Mouse (Mus musculus): ENCODE measurements around the gene Hat1.
"Not testable (repeated sequence)": the region's sequence is repeated elsewhere in the genome, so short reads cannot be mapped to it uniquely, and the experiment has no call there.

The Hat1 gene

DNA sequence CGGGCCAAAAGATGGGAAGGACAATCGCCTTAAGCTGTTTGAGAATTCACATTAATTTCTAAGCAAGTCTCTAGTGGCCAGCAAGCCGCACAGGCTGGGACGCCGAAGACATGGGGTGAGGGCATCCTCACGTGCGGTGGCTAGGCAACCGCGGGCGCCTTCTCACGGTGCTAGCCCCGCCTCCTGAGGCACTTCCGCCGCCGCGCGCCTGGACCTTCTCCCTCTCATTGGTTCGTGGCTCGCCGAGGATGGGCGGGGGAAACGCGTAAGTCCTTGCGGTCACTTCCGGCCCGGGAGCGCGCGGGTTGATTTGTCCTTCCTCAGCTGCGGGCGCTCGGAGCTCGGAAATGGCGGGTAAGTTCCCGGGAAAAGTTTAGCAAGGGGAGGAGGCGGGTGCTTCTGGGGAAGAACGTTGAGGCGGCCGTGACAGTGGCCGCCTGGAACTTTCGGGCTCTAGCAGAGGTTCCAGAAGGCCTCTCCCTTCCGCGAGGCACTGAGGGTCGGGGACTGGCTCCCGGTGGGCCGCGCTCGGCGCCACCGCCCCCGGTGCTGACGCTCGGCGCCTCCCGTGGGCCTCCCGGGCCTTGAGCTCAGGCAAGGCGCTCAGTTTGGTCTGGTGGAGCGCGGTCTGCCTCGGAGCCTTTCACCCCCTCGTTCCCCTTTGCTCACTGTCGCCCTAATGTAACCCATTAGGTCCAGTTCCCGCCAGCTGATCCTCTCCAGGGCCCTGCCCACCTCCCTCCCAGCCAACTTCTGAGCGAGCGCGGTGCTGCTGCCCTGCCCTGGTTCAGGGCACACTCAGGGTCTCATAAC is at the start of gene Hat1:
Gene Hat1, plus strand, starts transcription at position 8 of the 813 bp plus-strand sequence.
- peak; percentile 92 to 93 for DNase-seq (ENCODE audit: low read depth in 1 of 2, low spot score in 2 of 2)

DNA sequence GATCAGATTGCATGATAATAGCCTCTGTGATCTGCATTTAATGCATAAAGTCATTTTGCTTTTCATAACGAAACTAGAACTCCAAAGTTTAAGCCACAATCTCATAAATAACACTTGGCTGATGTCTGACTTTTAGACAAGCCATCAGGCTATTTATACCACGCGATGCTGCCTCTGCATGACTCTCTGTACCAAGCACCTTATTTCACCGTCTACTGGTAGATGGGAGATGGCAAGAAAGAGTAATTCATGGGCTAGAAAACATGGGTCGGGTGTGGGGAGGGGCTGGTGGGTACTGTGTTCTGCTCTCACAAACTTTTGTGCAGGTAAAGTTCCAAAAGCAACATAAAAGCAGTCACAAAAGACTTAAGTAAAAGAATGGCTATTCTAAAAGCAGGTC is 48.6 kb upstream of the Hat1 start:
- no peak for DNase-seq (ENCODE audit: low read depth in 1 of 2, low spot score in 2 of 2)

DNA sequence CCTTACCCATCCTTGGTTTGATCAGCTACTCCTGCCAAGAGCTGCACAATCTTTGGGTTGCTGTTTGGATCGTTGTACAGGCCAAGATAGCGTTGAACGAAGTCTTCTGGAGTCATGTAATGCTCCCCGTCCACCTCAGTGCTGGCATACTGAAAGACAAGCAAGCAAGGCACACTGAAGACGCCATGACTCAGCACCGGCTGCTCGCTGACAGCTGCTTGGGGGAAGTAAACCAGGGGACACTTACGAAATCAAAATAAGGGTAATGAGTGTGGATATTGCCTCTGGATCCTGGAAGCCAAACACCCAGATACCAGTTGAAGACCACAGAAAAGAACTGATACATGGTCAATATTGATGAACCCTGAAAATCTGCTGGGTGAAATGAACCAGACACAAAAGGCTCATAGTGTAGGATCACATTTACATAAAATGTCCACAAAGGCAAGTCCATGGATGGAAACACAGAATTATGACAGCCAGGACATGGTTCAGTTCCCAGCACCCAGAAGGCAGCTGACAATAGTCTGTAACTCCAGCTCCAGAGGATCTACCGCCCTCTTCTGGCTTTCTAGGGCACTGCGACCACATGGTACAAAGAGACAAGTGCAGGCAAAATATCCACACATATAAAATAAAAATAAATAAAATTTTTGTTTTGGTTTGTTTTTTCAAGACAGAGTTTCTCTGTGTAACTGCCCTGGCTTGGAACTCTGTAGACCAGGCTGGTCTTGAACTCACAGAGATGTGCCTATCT is 44.7 kb upstream of the Hat1 start:
- peak in 1 of 2 experiments; percentile 51 for DNase-seq (ENCODE audit: low read depth in 1 of 2, low spot score in 2 of 2)

DNA sequence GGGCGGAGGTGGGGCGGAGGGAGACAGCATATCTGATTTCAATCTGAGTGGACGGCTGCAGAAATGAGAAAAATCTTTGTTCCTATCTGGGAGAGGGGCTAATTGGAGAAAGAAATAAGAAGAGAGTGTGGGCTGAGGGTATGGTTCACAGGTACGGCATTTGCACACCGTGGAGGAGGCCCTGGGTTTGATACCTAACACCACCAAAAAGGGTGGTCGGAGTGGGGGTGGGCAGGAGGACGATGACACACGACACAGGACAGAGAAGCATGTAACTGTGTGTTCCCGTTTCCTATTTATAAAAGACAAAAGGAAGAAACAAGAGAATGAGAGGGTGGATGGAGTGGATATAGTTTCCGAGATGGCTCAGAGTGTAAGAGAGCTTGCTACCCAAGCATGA is 41.6 kb upstream of the Hat1 start:
- DNase-seq (ENCODE audit: low read depth in 1 of 2, low spot score in 2 of 2), result no peak

DNA sequence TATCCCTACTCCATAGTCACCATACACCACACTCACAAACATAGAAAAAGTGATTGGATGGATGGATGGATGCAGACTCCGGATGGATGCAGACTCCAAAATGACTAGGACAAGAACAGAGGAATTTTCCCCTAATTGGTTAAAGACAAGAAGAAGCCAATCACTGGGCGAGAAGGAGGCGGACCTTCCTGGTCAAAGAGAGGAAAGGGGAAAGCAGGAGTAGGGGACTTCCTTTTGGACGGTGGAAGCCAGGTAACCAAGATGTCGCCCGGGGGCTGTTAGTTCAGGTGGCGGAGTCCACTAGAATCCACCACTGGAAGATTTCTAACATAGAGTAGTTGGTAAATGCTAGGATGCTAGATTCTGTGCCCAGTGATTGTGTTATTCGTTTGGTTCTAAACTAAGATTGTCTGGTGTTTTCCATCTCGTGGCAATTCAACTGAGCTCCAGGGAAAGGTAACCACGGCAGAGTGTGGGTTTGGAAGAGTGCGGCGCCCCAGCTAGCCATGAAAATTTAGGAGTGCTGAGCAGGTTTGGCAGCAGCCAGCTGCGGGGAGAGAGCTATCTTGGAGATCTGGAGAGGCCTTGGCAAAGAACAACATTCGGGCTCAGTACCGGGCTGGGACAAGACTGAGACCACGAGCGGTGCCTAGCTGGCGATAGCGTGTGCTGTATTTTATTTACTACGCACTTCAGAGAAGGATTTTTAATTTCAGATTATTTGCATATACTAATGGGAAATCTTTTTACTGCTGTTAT is 40.8 kb upstream of the Hat1 start:
- no peak for DNase-seq (ENCODE audit: low read depth in 1 of 2, low spot score in 2 of 2)

DNA sequence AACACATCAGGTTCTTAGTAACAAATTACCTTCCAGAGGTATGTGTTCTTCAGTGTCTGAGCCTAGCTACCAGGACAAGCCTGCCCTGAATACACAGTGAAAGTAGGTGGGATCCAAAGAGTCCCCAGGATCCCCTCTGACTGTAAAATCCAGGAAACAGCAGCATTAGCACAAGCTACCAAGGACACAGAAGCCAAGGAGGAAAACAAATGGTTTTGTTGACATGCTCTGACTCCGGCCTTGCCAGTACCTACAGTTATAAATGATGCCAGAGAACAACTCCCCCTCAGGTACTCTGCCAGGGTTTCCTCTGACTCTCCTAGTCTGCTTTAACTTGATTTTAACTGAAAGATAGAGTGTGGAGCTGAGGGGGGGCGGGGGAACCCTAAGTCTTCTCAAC is 39.2 kb upstream of the Hat1 start:
- DNase-seq (ENCODE audit: low read depth in 1 of 2, low spot score in 2 of 2), result no peak

DNA sequence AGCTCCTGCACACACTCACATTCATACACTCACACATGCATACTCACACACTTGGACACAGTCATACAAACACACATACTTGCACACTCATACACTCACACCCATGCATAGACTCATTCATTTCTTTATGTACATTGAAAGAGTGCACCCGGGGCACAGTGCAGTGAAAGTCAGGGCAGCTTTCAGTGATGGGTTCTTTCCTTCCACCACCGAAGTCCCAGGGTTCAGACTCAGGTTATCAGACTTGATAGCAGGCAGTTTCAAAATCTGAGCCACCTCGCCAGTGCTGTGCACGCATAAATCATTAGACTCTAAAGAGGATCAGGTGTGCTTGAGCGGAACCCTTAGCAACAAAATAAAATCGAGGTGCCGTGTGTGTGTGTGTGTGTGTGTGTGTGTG is 38.6 kb upstream of the Hat1 start:
- DNase-seq (ENCODE audit: low read depth in 1 of 2, low spot score in 2 of 2), result no peak

DNA sequence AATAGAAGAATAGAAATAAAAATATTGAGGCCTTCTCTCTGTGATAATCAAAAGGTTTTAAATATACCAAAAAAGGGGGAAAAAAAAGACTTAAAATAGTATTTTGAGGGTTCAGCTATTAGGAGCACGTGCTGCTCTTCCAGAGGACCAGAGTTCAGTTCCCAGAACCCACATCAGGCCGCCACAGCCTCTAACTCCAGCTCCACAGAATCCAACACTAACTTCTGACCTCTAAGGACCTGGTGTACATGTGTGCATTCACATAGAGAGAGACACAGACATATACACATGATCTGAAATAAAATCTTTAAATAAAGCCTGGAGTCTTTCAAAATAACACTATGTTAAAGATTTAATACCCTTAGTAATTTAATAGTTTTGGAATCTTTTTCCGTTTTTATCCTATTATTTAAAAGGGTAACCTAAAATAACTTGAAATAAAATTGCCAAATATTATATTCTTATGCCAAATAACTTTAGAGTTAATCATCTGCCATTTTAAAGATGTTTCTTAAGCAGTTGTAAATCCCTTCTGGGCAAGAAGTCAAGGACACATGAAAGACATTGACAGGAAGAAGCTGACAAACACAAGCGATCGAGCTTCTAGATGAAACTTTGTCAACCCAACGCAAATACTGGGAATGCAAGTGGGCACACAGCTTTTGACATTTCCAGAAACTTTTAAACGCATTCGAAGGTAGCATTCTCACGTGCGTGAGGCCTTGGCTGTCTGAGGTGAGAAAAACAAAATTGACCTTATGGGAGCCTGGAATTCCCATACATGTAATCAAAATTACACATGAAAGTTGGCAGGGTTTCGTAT is 37.6 kb upstream of the Hat1 start:
- DNase-seq (ENCODE audit: low read depth in 1 of 2, low spot score in 2 of 2), result no peak

DNA sequence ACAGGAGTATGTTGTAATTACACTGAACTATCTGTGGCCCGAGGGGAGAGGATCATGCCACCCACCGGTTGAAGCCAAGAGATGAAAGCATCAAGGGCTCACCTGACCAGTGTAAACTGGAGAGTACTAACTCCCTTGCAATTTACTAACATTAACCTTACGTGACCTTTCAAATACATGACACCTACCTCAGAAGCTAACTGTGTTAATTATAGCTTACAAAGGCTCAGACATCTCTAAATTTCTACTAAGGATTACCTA is 37.1 kb upstream of the Hat1 start:
- DNase-seq (ENCODE audit: low read depth in 1 of 2, low spot score in 2 of 2), result no peak

DNA sequence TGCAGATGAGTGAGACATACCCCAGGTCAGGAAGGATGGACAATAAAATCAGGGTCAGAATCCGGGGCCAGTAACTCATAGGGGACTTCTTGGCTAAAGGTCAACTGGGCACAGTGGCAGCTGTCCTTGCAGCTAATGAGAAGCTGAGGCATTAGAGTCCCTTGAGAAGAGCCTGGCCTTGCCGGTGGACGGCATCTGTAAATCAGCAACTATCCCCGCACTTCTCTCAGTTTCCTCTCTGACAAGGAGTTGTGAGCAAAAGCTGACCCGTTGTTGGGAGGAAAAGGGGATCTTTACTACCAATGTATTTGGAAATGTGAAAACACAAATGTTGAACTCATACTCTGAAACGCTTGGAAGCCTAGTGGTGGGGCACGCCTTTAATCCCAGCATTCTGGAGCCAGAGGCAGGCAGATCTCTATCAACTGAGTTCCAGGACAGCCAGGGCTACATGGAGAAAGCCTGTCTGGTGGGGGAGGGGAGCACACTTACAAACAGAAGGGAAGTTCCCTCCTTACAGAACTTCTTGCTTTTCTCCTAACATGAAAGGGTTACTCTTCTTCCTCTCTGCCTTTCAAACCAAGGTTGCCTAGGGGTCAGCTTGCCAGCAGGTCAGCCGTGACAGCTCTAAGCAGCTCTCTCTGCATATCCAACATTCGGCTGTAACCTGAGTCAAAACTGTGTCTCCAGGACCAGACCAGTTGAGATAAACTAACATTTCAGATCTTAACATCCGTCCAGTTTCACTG is 35.3 kb upstream of the Hat1 start:
- peak in 1 of 2 experiments; percentile 16 for DNase-seq (ENCODE audit: low read depth in 1 of 2, low spot score in 2 of 2)

DNA sequence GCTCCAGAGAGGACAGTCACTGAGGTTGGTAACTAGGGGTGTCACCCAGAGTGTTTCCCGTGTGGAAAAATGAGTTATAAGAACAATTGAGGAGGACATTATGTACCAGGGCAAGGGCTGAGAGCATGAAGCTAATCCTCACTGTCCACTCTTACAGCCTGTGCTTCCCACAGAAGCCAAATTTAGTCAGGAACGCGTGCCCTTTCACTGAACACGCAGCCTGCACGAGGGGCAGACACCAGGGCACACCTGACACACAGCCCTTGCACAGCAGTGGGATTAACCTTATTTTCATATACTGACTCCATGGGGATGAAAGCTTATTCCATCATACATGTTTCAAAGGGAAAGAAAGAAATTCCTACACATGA is 34.7 kb upstream of the Hat1 start:
- DNase-seq (ENCODE audit: low read depth in 1 of 2, low spot score in 2 of 2), result no peak

DNA sequence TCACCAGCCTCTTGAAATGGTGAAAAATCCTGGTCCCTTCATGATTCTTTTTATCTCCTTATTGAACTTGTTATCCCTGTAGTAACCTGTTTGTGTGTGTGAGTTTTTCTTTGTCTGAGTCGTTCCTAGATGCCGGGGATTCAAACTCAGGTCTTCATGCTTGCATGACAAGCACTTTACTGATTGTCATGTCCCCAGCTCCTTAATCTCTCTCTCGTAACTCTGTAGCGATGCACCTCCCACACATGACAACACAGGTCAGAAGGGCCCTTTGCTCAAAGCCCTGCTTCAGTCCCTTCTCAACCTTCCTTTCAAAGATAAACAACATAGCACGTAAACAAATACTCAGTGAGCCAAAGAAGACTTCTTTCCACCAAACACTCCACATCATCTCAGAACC is 30.4 kb upstream of the Hat1 start:
- DNase-seq (ENCODE audit: low read depth in 1 of 2, low spot score in 2 of 2), result no peak

DNA sequence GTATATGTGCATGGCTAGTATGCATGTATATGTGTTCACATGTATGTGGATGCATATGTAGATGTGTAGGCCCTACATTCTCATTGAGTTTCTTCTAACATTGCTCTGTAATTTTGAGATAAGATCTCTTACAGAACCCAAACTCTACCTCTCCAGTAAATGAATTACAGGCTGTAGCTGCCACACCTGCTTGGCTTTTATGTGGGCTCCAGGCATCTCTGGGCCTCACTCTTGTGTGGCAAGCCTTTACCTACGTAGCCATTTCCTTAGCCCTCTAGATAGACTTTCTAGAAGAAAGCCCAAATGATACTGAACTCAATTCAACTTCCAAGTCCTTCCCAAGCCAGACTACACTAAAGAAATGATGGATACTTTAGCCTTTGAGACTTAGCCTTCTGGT is 28.6 kb upstream of the Hat1 start:
- DNase-seq (ENCODE audit: low read depth in 1 of 2, low spot score in 2 of 2), result no peak

DNA sequence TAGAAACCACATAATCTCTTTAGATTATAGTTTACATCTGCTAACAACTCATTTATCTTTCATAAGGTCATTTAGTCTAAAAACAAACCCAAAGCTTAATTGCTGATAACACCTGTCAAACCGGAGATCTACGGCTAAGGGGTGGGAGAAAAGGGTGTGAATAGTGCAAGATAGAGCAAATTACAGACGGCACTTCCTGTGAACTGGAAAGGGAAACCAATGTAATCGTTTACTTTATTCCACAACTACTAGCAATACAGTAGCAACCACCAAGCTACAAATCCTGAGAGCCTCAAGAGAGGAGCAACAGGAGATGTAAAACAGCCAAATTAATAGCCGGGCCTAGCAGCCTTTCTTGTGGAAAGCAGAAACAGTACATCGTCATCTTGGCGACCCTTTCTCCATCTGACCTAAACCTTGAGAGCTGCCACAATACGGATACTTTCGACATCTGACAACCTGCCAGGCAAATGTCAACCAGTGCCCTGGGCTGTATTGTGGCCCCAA is 22.1 kb upstream of the Hat1 start:
- DNase-seq (ENCODE audit: low read depth in 1 of 2, low spot score in 2 of 2), result no peak

DNA sequence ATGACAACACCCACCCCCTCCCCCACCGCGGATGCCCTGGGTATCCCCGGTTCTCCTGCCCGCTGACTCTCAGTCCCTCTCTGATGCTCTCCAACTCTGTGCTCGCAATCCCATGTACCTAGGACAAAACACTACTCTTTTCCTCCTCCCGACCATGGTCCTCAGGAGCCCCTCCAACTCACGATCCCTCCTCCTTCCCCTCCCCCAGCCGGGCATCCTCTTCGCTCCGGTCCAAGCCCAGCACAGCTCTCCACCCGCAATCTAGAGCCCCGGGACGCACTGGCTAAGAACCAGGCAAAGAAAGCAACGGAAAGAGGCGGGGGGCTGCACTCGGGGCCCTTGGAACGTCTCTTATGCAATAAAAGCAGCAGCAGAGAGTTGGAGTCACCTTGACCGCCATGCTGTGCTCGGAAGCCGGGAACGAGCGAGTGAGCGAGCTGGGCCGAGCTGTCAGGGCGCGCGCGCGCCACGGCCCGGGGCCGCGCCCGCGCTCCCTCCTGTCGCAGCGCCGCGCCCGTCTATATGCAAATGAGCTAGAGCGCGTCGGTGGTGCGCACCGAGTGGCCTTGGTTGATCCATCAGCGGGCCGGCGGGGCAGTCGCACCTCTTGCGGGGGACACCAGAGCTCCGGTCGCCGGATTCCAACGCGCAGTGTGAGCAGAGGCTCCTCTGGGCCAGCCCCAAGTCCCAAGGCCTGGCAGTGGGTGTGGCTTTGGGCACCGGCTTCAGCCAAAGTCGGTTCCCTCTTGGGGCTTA is 21.5 kb upstream of the Hat1 start, which contains the start of gene Slc25a12:
Gene Slc25a12, minus strand, starts transcription at position 625 of the 756 bp plus-strand sequence.
- peak; percentile 55 to 70 for DNase-seq (ENCODE audit: low read depth in 1 of 2, low spot score in 2 of 2)

DNA sequence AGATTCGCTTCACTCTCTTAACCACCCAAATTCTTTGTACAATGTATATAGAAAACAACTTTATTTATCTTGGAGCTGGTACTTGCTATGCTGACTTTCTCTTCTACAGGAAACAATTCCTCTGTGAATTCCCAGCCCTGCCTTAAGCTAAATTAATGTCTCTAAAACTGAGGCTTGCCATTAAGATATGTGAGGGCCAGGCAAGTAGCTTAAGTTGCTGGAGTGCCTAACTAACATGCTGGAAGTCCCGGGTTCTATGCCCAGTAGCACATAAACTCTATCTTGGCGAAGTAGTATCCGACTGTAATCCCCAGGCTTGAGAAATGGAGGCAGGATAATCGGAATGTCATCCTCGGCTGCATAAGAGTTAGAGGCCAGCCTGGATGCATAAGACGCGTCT is 20.7 kb upstream of the Hat1 start:
- no peak for DNase-seq (ENCODE audit: low read depth in 1 of 2, low spot score in 2 of 2)

DNA sequence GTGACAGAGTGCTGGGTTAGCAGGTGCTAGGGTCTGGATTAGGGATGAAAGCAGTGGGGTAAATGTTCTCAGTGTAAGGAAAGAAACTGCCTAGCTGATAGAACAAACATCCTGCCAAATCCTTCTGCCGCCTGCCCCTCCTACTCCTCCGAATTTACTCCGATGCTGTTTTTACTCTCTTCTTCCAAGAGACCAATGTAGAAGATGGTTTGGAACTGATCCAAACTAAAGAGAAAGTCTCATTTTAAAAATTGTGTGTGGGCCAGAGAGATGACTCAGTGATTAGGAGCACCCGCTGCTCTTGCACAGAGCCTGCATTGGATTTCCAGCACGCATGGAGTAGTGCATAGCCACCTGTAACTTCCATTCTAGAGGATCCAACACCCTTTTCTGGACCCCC is 17.0 kb upstream of the Hat1 start:
- DNase-seq (ENCODE audit: low read depth in 1 of 2, low spot score in 2 of 2), result no peak

DNA sequence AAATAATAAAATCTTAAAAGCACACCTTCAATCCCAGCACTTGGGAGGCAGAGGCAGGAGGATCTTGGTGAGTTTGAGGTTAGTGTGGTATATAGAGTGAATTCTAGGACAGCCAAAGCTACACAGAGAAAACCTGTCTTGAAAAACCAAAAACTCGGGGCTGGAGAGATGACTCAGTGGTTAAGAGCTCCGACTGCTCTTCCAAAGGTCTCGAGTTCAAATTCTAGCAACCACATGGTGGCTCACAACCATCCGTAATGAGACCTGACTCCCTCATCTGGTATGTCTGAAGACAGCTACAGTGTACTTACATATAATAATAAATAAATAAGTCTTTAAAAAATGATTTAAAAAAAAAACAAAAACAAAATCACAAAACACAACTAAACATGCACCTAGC is 16.5 kb upstream of the Hat1 start:
- not testable (repeated sequence) for DNase-seq (ENCODE audit: low read depth in 1 of 2, low spot score in 2 of 2)

DNA sequence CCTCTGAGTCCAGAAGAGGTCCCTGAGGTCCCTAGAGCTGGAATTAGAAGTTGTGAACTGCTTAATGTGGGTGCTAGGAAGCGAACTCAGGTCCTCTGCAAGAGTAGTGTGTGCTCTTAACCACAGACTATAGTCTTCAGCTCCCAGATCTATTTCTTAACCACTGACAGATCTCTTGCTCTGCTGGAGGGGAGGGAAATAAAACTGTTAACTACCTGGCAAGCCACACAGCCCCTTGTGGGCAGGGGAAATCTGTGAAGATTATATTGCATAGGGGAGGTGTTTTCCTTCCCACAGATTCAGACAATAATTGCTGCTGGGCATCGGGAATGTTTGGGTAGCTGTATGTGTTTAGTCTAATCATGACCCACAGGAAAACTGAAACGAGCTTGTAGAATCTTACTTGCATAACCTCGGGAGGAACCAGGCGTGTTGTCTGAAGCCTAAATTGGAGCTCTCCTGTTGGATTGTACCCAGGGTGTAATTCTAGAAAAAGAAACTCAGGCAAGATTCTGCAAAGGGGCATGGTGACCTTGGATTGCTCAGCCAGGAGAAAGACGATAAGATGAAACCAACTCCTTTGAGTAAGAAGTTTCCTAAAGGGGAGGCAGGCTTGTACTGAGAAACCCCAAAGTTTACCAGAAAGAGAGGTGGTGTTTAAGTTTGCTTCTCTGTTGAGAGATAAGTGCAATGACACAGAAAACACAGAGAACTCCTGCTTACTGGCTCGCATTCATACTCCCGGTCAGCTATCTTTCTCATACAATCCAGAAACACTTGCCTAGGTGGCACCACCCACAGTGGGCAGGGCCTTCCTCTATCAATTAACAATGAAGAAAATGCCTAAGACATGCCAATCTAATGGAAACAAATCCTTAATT is 14.2 kb upstream of the Hat1 start:
- no peak for DNase-seq (ENCODE audit: low read depth in 1 of 2, low spot score in 2 of 2)

Data from monocyte, adult 2 months (primary cell).